ENCODE assay signal across 27 mouse cellular contexts in genomic region chrX:87502604-87503003, GRCm38 (mm10).
A peak's percentile ranks its signal among the peaks of the same experiment; 100 is the strongest.
DNase-seq lines count a peak whose midpoint lies in the region; ATAC-seq and TF ChIP-seq lines count a peak whose summit lies in the region.
"Had no signal": no experiment of that assay in that cellular context is flagged by ENCODE, and none has a peak within 500 bp of the region (broad histone marks: within the 10 kb centered on the region; RNA-seq: fewer than 3 reads in every experiment).

No protein-coding gene starts in this region.

- no peak overlapping the region for H3K4me2 ChIP-seq in embryonic facial prominence, embryonic 11.5 days (ENCODE audit: low read depth, low read length)
- no peak overlapping the region for H3K4me2 ChIP-seq in midbrain, postnatal 0 days (ENCODE audit: low read depth, low read length, poor library complexity, severe bottlenecking)
- H3K4me2 ChIP-seq: embryonic facial prominence, embryonic 15.5 days; heart, embryonic 13.5 days; hindbrain, embryonic 13.5 days; intestine, embryonic 15.5 days; liver, embryonic 15.5 days; lung, embryonic 15.5 days; neural tube, embryonic 15.5 days had no signal

- no peaks in the 10 kb centered on the region for H3K36me3 ChIP-seq in embryonic facial prominence, embryonic 11.5 days (replicated peaks; ENCODE audit: control insufficient read depth, insufficient read depth, low read depth, low read length)
- H3K36me3 ChIP-seq in embryonic facial prominence, embryonic 10.5 days (replicated peaks), result no peaks in the 10 kb centered on the region
- no peaks in the 10 kb centered on the region for H3K36me3 ChIP-seq in midbrain, postnatal 0 days (ENCODE audit: insufficient read depth, low read length)
- no peaks in the 10 kb centered on the region for H3K36me3 ChIP-seq in midbrain, embryonic 10.5 days
- H3K36me3 ChIP-seq: embryonic facial prominence, embryonic 15.5 days; heart, embryonic 13.5 days; hindbrain, embryonic 13.5 days; intestine, embryonic 15.5 days; limb, embryonic 10.5 days; liver, embryonic 15.5 days; lung, embryonic 15.5 days; neural tube, embryonic 15.5 days had no signal

- H3K4me1 ChIP-seq in embryonic facial prominence, embryonic 11.5 days (ENCODE audit: control insufficient read depth, insufficient read depth, low read length), result no peaks in the 10 kb centered on the region
- no peaks in the 10 kb centered on the region for H3K4me1 ChIP-seq in embryonic facial prominence, embryonic 10.5 days
- H3K4me1 ChIP-seq in midbrain, postnatal 0 days (ENCODE audit: insufficient read depth, low read length), result no peaks in the 10 kb centered on the region
- H3K4me1 ChIP-seq in midbrain, embryonic 10.5 days, result no peaks in the 10 kb centered on the region
- H3K4me1 ChIP-seq: embryonic facial prominence, embryonic 15.5 days; heart, embryonic 13.5 days; hindbrain, embryonic 13.5 days; intestine, embryonic 15.5 days; limb, embryonic 10.5 days; liver, embryonic 15.5 days; lung, embryonic 15.5 days; megakaryocyte, embryonic 14.5 days; neural tube, embryonic 15.5 days had no signal

- H3K27me3 ChIP-seq in embryonic facial prominence, embryonic 11.5 days (ENCODE audit: control insufficient read depth, insufficient read depth, low read length), result no peaks in the 10 kb centered on the region
- H3K27me3 ChIP-seq in embryonic facial prominence, embryonic 10.5 days (replicated peaks; ENCODE audit: low read depth, poor library complexity, severe bottlenecking), result no peaks in the 10 kb centered on the region
- no peaks in the 10 kb centered on the region for H3K27me3 ChIP-seq in midbrain, postnatal 0 days (ENCODE audit: insufficient read depth, low read length)
- H3K27me3 ChIP-seq in midbrain, embryonic 10.5 days (ENCODE audit: low read depth, poor library complexity, severe bottlenecking), result no peaks in the 10 kb centered on the region
- H3K27me3 ChIP-seq: embryonic facial prominence, embryonic 15.5 days; heart, embryonic 13.5 days; hindbrain, embryonic 13.5 days; intestine, embryonic 15.5 days; liver, embryonic 15.5 days; lung, embryonic 15.5 days; megakaryocyte, embryonic 14.5 days; neural tube, embryonic 15.5 days had no signal

- no peak overlapping the region for H3K27ac ChIP-seq in embryonic facial prominence, embryonic 11.5 days (replicated peaks; ENCODE audit: low read depth, low read length)
- no peak overlapping the region for H3K27ac ChIP-seq in embryonic facial prominence, embryonic 10.5 days (replicated peaks)
- H3K27ac ChIP-seq in midbrain, postnatal 0 days (ENCODE audit: low read depth, low read length), result no peak overlapping the region
- no peak overlapping the region for H3K27ac ChIP-seq in midbrain, embryonic 10.5 days (replicated peaks)
- H3K27ac ChIP-seq: embryonic facial prominence, embryonic 15.5 days; heart, embryonic 13.5 days; hindbrain, embryonic 13.5 days; intestine, embryonic 15.5 days; layer of hippocampus, adult 2 months; limb, embryonic 10.5 days; liver, embryonic 15.5 days; lung, embryonic 15.5 days; neural tube, embryonic 15.5 days; stomach, postnatal 0 days had no signal

- no peak for TF ChIP-seq CTCF in midbrain, postnatal 0 days (IDR thresholded peaks at IDR 0.05)

- WGBS in embryonic facial prominence, embryonic 11.5 days, result 55% methylated on average over 5 of the region's 5 CpGs
- 62% methylated on average over 5 of the region's 5 CpGs for WGBS in embryonic facial prominence, embryonic 10.5 days
- 67% methylated on average over 5 of the region's 5 CpGs for WGBS in midbrain, postnatal 0 days
- 83% methylated on average over 5 of the region's 5 CpGs for WGBS in midbrain, embryonic 10.5 days

- DNase-seq in embryonic facial prominence, embryonic 11.5 days (ENCODE audit: low spot score), result peak; percentile 35
- no peak for DNase-seq in embryonic facial prominence, embryonic 10.5 days (ENCODE audit: low spot score)
- DNase-seq in midbrain, postnatal 0 days (ENCODE audit: low spot score), result peak; percentile 41
- no peak for DNase-seq in midbrain, embryonic 10.5 days (ENCODE audit: low spot score)
- peak; percentile 8 to 13 for DNase-seq in cerebellum, postnatal 10 days
- DNase-seq in ovary, postnatal 14 days (ENCODE audit: low spot score), result no peak
- DNase-seq in thymus, postnatal 10 days (ENCODE audit: low spot score in 2 of 2), result no peak
- DNase-seq: adrenal gland, postnatal 36 days; gastrocnemius, postnatal 25 days; heart, adult 18-20 months; heart, postnatal 14 days; kidney, adult 9 months; kidney, postnatal 25 days; liver; lung, postnatal 36 days had no signal

- ATAC-seq in embryonic facial prominence, embryonic 11.5 days (replicated peaks; ENCODE audit: insufficient number of reproducible peaks, low FRiP score, low TSS enrichment, low read depth), result no peak
- no peak for ATAC-seq in midbrain, postnatal 0 days (ENCODE audit: low FRiP score)
- ATAC-seq: intestine, embryonic 15.5 days; midbrain, embryonic 16.5 days had no signal

- H3K9ac ChIP-seq in embryonic facial prominence, embryonic 11.5 days (replicated peaks; ENCODE audit: low read length), result no peak overlapping the region
- no peak overlapping the region for H3K9ac ChIP-seq in midbrain, postnatal 0 days (replicated peaks; ENCODE audit: low read length, poor library complexity, severe bottlenecking)
- H3K9ac ChIP-seq: embryonic facial prominence, embryonic 15.5 days; heart, embryonic 13.5 days; hindbrain, embryonic 13.5 days; intestine, embryonic 15.5 days; liver, embryonic 15.5 days; lung, embryonic 15.5 days; neural tube, embryonic 15.5 days had no signal

- no peaks in the 10 kb centered on the region for H3K9me3 ChIP-seq in embryonic facial prominence, embryonic 11.5 days (replicated peaks; ENCODE audit: control insufficient read depth, low read length)
- no peaks in the 10 kb centered on the region for H3K9me3 ChIP-seq in embryonic facial prominence, embryonic 10.5 days
- H3K9me3 ChIP-seq in midbrain, postnatal 0 days (ENCODE audit: low read length), result no peaks in the 10 kb centered on the region
- H3K9me3 ChIP-seq in midbrain, embryonic 10.5 days (replicated peaks), result no peaks in the 10 kb centered on the region
- H3K9me3 ChIP-seq: embryonic facial prominence, embryonic 15.5 days; heart, embryonic 13.5 days; hindbrain, embryonic 13.5 days; intestine, embryonic 15.5 days; limb, embryonic 10.5 days; liver, embryonic 15.5 days; lung, embryonic 15.5 days; megakaryocyte, embryonic 14.5 days; neural tube, embryonic 15.5 days had no signal

- no peak overlapping the region for H3K4me3 ChIP-seq in embryonic facial prominence, embryonic 11.5 days (ENCODE audit: low read depth, low read length)
- H3K4me3 ChIP-seq in embryonic facial prominence, embryonic 10.5 days, result no peak overlapping the region
- H3K4me3 ChIP-seq in midbrain, postnatal 0 days (ENCODE audit: low read depth, low read length), result no peak overlapping the region
- H3K4me3 ChIP-seq in midbrain, embryonic 10.5 days, result no peak overlapping the region
- H3K4me3 ChIP-seq: embryonic facial prominence, embryonic 15.5 days; heart, embryonic 13.5 days; hindbrain, embryonic 13.5 days; intestine, embryonic 15.5 days; layer of hippocampus, adult 2 months; limb, embryonic 10.5 days; liver, embryonic 15.5 days; lung, embryonic 15.5 days; megakaryocyte, embryonic 14.5 days; neural tube, embryonic 15.5 days had no signal

Comparison
In these comparisons a context has a peak if more than half of its experiments do, and no peak if none do; other contexts are left out.
1. DNase-seq: peak in embryonic facial prominence, embryonic 11.5 days (single experiment), midbrain, postnatal 0 days (single experiment) and cerebellum, postnatal 10 days (2 of 2); none in embryonic facial prominence, embryonic 10.5 days (single experiment), midbrain, embryonic 10.5 days (single experiment), ovary, postnatal 14 days (single experiment) and thymus, postnatal 10 days (0 of 2).